Mouse (Mus musculus) lung, adult 2 months (tissue): Measurements from ENCODE around the gene Gm44511.

Source experiments
- CTCF ChIP-seq: fragments of 200-500 bp; IDR thresholded peaks from 2 replicates; pipeline ENCODE4 v1.5.1; 2011; ENCODE audit warnings: mild to moderate bottlenecking, low read length, control low read depth; ENCODE audit not compliant: insufficient read depth
- POLR2A ChIP-seq: fragments of 200-500 bp; IDR thresholded peaks from 2 replicates; pipeline ENCODE4 v1.6.1; 2011; ENCODE audit warnings: low read depth, mild to moderate bottlenecking, control low read depth, low read length, borderline replicate concordance; ENCODE audit errors: extremely low read depth

GRCm38 (mm10) chr6:128839921-128840320 is 13.8 kb upstream of the Gm44511 start:
- no peak for TF ChIP-seq CTCF
- TF ChIP-seq POLR2A, result no peak
